Mouse (Mus musculus) thymus, adult 2 months (tissue): Measurements from ENCODE around the gene Chrm3.

Experiments used
- CTCF ChIP-seq: fragments of 200-500 bp; IDR thresholded peaks from 2 replicates; pipeline ENCODE4 v1.5.1; 2012; ENCODE audit warnings: mild to moderate bottlenecking, control low read depth, low read length, moderate library complexity, borderline replicate concordance; ENCODE audit not compliant: control insufficient read depth, poor library complexity, insufficient read depth; ENCODE audit errors: extremely low read depth
- POLR2A ChIP-seq: fragments of 200-500 bp; IDR thresholded peaks from 2 replicates; pipeline ENCODE4 v1.6.1; 2012; ENCODE audit warnings: mild to moderate bottlenecking, low read length, control low read depth, moderate library complexity; ENCODE audit not compliant: control insufficient read depth, poor library complexity, insufficient read depth; ENCODE audit errors: extremely low read depth

DNA sequence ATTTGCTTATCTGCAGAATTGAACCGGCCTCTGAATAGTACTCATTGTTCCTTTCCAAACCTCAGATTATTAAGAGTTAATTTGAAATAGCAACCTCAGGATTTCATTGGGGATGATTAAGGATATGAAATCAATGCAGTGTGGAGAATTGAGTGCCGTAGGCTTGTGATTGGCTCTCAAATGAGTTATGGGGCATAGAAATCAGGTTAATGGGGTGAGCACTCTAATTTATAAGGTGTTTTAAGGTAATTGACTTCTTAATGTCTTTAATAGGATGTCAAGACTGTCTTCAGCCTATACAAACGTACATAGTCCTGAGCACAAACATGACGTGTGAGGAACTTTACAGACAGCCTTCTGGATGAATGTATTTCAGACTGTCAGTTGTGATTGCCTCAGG is 427.9 kb downstream of the Chrm3 start:
- TF ChIP-seq CTCF (no peak), POLR2A (no peak)
